Comparison of ENCODE assay signal across 29 mouse cellular contexts in the genomic region with DNA sequence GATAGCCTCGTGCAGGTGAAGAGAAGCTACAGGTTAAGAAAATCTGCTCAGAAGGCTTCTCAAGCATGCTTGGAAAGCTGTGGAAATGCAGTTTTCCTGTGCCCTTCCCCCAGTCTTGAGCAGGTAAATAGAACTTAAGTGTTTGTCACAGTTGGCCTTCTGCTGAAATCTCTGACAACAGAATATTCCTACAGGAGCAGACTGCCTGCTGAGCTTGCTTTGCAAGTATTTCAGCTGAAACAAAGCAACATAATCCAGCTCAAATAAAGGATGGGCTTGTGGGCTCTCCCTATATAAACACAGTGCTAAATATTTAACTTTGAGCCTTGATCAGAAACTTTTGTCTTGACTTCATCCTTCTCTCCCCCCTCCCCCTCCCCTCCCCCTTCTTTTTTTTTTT.
DNase-seq lines count a peak whose midpoint lies in the region; ATAC-seq lines count a peak whose summit lies in the region.
"Had no signal": no experiment of that assay in that cellular context is flagged by ENCODE, and none has a peak within 500 bp of the region (broad histone marks: within the 10 kb centered on the region; RNA-seq: fewer than 3 reads in every experiment).

No protein-coding gene starts in this region.

- no peak overlapping the region for H3K4me2 ChIP-seq in stomach, embryonic 15.5 days
- H3K4me2 ChIP-seq: embryonic facial prominence, embryonic 13.5 days; forebrain, embryonic 13.5 days; heart, embryonic 11.5 days; hindbrain, embryonic 13.5 days had no signal

- 52% methylated on average over 1 of the region's 1 CpGs for WGBS in stomach, embryonic 15.5 days

- 0 out of 2 replicates have a peak, but pooled peaks have one; percentile 34 for ATAC-seq in frontal cortex, adult (ENCODE audit: low TSS enrichment)
- peak; percentile 56; the same call in 1 of the 2 replicates for ATAC-seq in stomach, embryonic 15.5 days (ENCODE audit: insufficient read depth, low FRiP score, low read depth)
- ATAC-seq: activated CD4-positive, CD25-positive, alpha-beta regulatory T cell, adult 4 months; forebrain, embryonic 13.5 days; forebrain, postnatal 0 days; hindbrain, embryonic 16.5 days; inflammation-experienced regulatory T-cells, adult 6 months; intestine, embryonic 16.5 days had no signal

- no peak for DNase-seq in frontal cortex, postnatal 10 days (ENCODE audit: low spot score in 2 of 2)
- DNase-seq in ES-CJ7 (ENCODE audit: low read depth, low spot score) = peak; percentile 11
- DNase-seq in brain, adult 2 months (ENCODE audit: low read depth, low spot score) = peak; percentile 16
- no peak for DNase-seq in thymus, postnatal 4 days
- DNase-seq in layer of hippocampus, adult 11-12 months (ENCODE audit: low spot score) = no peak
- DNase-seq in ovary, postnatal 10 days (ENCODE audit: low spot score) = no peak
- DNase-seq: adrenal gland, adult 8-10 months; adrenal gland, postnatal 25 days; B cell, adult 2 months; cerebellum, adult 11 months; cerebellum, adult 2 months; cerebellum, adult 9-11 months; cerebellum, postnatal 25 days; forebrain, postnatal 0 days; gastrocnemius, postnatal 10 days; gastrocnemius, postnatal 36 days; heart, adult 2 months had no signal

- H3K4me1 ChIP-seq in stomach, embryonic 15.5 days = no peaks in the 10 kb centered on the region
- H3K4me1 ChIP-seq: embryonic facial prominence, embryonic 13.5 days; forebrain, embryonic 10.5 days; forebrain, embryonic 13.5 days; hindbrain, embryonic 13.5 days had no signal

- no peak overlapping the region for H3K9ac ChIP-seq in stomach, embryonic 15.5 days
- H3K9ac ChIP-seq: embryonic facial prominence, embryonic 13.5 days; forebrain, embryonic 13.5 days; forebrain, postnatal 0 days; hindbrain, embryonic 13.5 days had no signal

- no peaks in the 10 kb centered on the region for H3K9me3 ChIP-seq in stomach, embryonic 15.5 days
- H3K9me3 ChIP-seq: embryonic facial prominence, embryonic 13.5 days; forebrain, embryonic 10.5 days; forebrain, embryonic 13.5 days; hindbrain, embryonic 13.5 days had no signal

- H3K36me3 ChIP-seq in stomach, embryonic 15.5 days = no peaks in the 10 kb centered on the region
- H3K36me3 ChIP-seq: embryonic facial prominence, embryonic 13.5 days; forebrain, embryonic 10.5 days; hindbrain, embryonic 13.5 days had no signal

- H3K4me3 ChIP-seq in stomach, embryonic 15.5 days (replicated peaks) = no peak overlapping the region
- H3K4me3 ChIP-seq: embryonic facial prominence, embryonic 13.5 days; forebrain, embryonic 10.5 days; forebrain, embryonic 13.5 days; heart, adult 2 months; hindbrain, embryonic 13.5 days had no signal

- no peaks in the 10 kb centered on the region for H3K27me3 ChIP-seq in stomach, embryonic 15.5 days (replicated peaks)
- H3K27me3 ChIP-seq: CH12.LX; embryonic facial prominence, embryonic 13.5 days; forebrain, embryonic 13.5 days; hindbrain, embryonic 13.5 days had no signal

- H3K27ac ChIP-seq in stomach, embryonic 15.5 days = no peak overlapping the region
- H3K27ac ChIP-seq: embryonic facial prominence, embryonic 13.5 days; forebrain, embryonic 10.5 days; forebrain, embryonic 13.5 days; heart, adult 2 months; hindbrain, embryonic 13.5 days had no signal

Comparison
In these comparisons a context has a peak if more than half of its experiments do, and no peak if none do; other contexts are left out.
1. DNase-seq: peak in ES-CJ7 (single experiment) and brain, adult 2 months (single experiment); none in frontal cortex, postnatal 10 days (0 of 2), thymus, postnatal 4 days (single experiment), layer of hippocampus, adult 11-12 months (single experiment) and ovary, postnatal 10 days (single experiment).